Mouse (Mus musculus): ENCODE measurements at regions not wholly inside any gene's neighbourhood (a gene's known extent, or its start where the extent isn't known, plus 50 kb on each side); places are given as distances from the start of the nearest gene placed in this dataset.
"Not testable (repeated sequence)": the region's sequence is repeated elsewhere in the genome, so short reads cannot be mapped to it uniquely, and the experiment has no call there.

DNA sequence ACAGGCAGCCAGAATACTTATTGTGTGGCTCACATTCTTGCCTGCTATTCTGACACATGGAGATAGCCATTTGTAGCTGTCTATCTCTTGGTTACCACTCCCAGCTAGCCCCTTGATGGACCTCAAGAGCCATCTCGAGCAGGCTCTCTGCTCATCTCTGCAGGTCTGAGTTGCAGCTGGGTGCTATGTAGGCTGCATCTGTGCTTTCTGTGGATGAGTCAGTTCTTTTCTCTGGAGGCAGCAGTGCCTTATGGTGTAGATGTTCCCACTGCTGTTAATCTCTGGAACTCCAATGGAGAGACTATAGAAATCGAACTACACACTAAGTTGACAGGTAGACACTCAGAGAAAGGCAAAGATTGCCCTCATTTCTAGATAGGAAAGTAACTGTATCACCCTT lies 106.3 kb downstream of the AI429214 start:
- DNase-seq (ENCODE audit: extremely low read depth) = no peak
- H3K4me1 ChIP-seq (ENCODE audit: control insufficient read depth in 1 of 2, insufficient read depth in 2 of 2) = no peaks in the 10 kb centered on the region
- in situ Hi-C loops (cut with MboI; ENCODE audit: low pct_ligation_motif_present, low pct_unique_long_range_greater_than_20kb, low sequenced_read_pairs) (loop anchor here (25.0 kb wide), 1 partner anchor 262 kb away; no protein-coding TSS in a partner anchor), dilution Hi-C loops (cut with MboI; ENCODE audit: extremely low pct_ligation_motif_present, extremely low pct_unique_long_range_greater_than_20kb, low sequenced_read_pairs) (no loop called here)
- no peak overlapping the region for H3K9ac ChIP-seq (ENCODE audit: insufficient read depth, low read depth)
- no peaks in the 10 kb centered on the region for H3K27me3 ChIP-seq (replicated peaks)
- no peak for TF ChIP-seq ZMIZ1 (IDR thresholded peaks at IDR 0.05; ENCODE audit: low read depth, low read length)
- TF ChIP-seq GABPA (IDR thresholded peaks at IDR 0.05; ENCODE audit: insufficient replicate concordance, low read depth, low read length) = no peak
- no peak for TF ChIP-seq ZC3H11A (IDR thresholded peaks at IDR 0.05; ENCODE audit: low read depth, low read length)
- no peaks in the 10 kb centered on the region for H3K36me3 ChIP-seq (replicated peaks in 1 of 2; ENCODE audit: control insufficient read depth in 1 of 2, insufficient read depth in 1 of 2, low read length in 1 of 2)
- H3K79me2 ChIP-seq (replicated peaks; ENCODE audit: control insufficient read depth, extremely low read depth, insufficient read depth, poor library complexity, severe bottlenecking) = no peaks in the 10 kb centered on the region
- H3K27ac ChIP-seq (ENCODE audit: insufficient read depth, low read depth) = no peak overlapping the region
- H3K4me3 ChIP-seq (replicated peaks in 1 of 3; ENCODE audit: low read depth in 2 of 3, low read length in 2 of 3, poor library complexity in 1 of 3) = no peak overlapping the region
- peaks cover 27% of the 10 kb centered on the region for H3K9me3 ChIP-seq (replicated peaks; ENCODE audit: low read length)
- no peak overlapping the region for H3K4me2 ChIP-seq (ENCODE audit: insufficient read depth, low read depth, poor library complexity, severe bottlenecking)

- H3K4me2 ChIP-seq (ENCODE audit: insufficient read depth, low read depth, poor library complexity, severe bottlenecking); H3K4me3 ChIP-seq (replicated peaks in 1 of 3; ENCODE audit: low read depth in 2 of 3, low read length in 2 of 3, poor library complexity in 1 of 3); H3K27me3 ChIP-seq (replicated peaks); H3K4me1 ChIP-seq (ENCODE audit: control insufficient read depth in 1 of 2, insufficient read depth in 2 of 2); DNase-seq (ENCODE audit: extremely low read depth); H3K36me3 ChIP-seq (replicated peaks in 1 of 2; ENCODE audit: control insufficient read depth in 1 of 2, insufficient read depth in 1 of 2, low read length in 1 of 2); in situ Hi-C loops (cut with MboI; ENCODE audit: low pct_ligation_motif_present, low pct_unique_long_range_greater_than_20kb, low sequenced_read_pairs); H3K27ac ChIP-seq (ENCODE audit: insufficient read depth, low read depth); H3K9ac ChIP-seq (ENCODE audit: insufficient read depth, low read depth); dilution Hi-C loops (cut with MboI; ENCODE audit: extremely low pct_ligation_motif_present, extremely low pct_unique_long_range_greater_than_20kb, low sequenced_read_pairs); H3K79me2 ChIP-seq (replicated peaks; ENCODE audit: control insufficient read depth, extremely low read depth, insufficient read depth, poor library complexity, severe bottlenecking): not testable (repeated sequence)
- peaks cover 14% of the 10 kb centered on the region for H3K9me3 ChIP-seq (replicated peaks; ENCODE audit: low read length)
Observed at GRCm38 (mm10) chr8:37112386-37112785, 119.0 kb downstream of the AI429214 start.

GRCm38 (mm10) chr8:37125834-37126233 lies 132.4 kb downstream of the AI429214 start:
- no peak overlapping the region for H3K4me3 ChIP-seq (replicated peaks in 1 of 3; ENCODE audit: low read depth in 2 of 3, low read length in 2 of 3, poor library complexity in 1 of 3)
- no peaks in the 10 kb centered on the region for H3K79me2 ChIP-seq (replicated peaks; ENCODE audit: control insufficient read depth, extremely low read depth, insufficient read depth, poor library complexity, severe bottlenecking)
- no peaks in the 10 kb centered on the region for H3K36me3 ChIP-seq (replicated peaks in 1 of 2; ENCODE audit: control insufficient read depth in 1 of 2, insufficient read depth in 1 of 2, low read length in 1 of 2)
- dilution Hi-C loops (cut with MboI; ENCODE audit: extremely low pct_ligation_motif_present, extremely low pct_unique_long_range_greater_than_20kb, low sequenced_read_pairs) = no loop called here
- in situ Hi-C loops (cut with MboI; ENCODE audit: low pct_ligation_motif_present, low pct_unique_long_range_greater_than_20kb, low sequenced_read_pairs) = no loop called here
- no peak for TF ChIP-seq ZNF384 (IDR thresholded peaks at IDR 0.05; ENCODE audit: low read depth, low read length)
- no peak for TF ChIP-seq JUND (conservative IDR thresholded peaks at IDR 0.05; ENCODE audit: low read depth, low read length)
- no peak for TF ChIP-seq ELF1 (IDR thresholded peaks at IDR 0.05; ENCODE audit: low read depth, low read length)
- TF ChIP-seq TCF12 (IDR thresholded peaks at IDR 0.05; ENCODE audit: low read depth, low read length) = no peak
- TF ChIP-seq E2F4 (IDR thresholded peaks at IDR 0.05; ENCODE audit: insufficient replicate concordance, low read depth, low read length) = no peak
- TF ChIP-seq POLR2A (IDR thresholded peaks at IDR 0.05; ENCODE audit: low read depth, low read length) = no peak
- no peak for TF ChIP-seq ETS1 (conservative IDR thresholded peaks at IDR 0.05; ENCODE audit: low read depth, low read length)
- TF ChIP-seq MEF2A (IDR thresholded peaks at IDR 0.05; ENCODE audit: borderline replicate concordance, low read depth, low read length) = no peak
- no peak for TF ChIP-seq MXI1 (IDR thresholded peaks at IDR 0.05; ENCODE audit: low read depth, low read length)
- no peak for TF ChIP-seq ZC3H11A (IDR thresholded peaks at IDR 0.05; ENCODE audit: low read depth, low read length)
- no peak for TF ChIP-seq EP300 (IDR thresholded peaks at IDR 0.05; ENCODE audit: low read length)
- no peak for TF ChIP-seq NRF1 (IDR thresholded peaks at IDR 0.05; ENCODE audit: low read depth, low read length)
- no peak for TF ChIP-seq POLR2AphosphoS2 (IDR thresholded peaks at IDR 0.05; ENCODE audit: low read depth, low read length)
- TF ChIP-seq GABPA (IDR thresholded peaks at IDR 0.05; ENCODE audit: insufficient replicate concordance, low read depth, low read length) = no peak
- no peak for TF ChIP-seq BHLHE40 (IDR thresholded peaks at IDR 0.05; ENCODE audit: low read depth, low read length)
- H3K9me3 ChIP-seq (replicated peaks; ENCODE audit: low read length) = peaks cover 13% of the 10 kb centered on the region
- no peaks in the 10 kb centered on the region for H3K27me3 ChIP-seq (replicated peaks)
- no peak overlapping the region for H3K27ac ChIP-seq (ENCODE audit: insufficient read depth, low read depth)
- no peak overlapping the region for H3K4me2 ChIP-seq (ENCODE audit: insufficient read depth, low read depth, poor library complexity, severe bottlenecking)
- no peak overlapping the region for H3K9ac ChIP-seq (ENCODE audit: insufficient read depth, low read depth)
- H3K4me1 ChIP-seq (ENCODE audit: control insufficient read depth in 1 of 2, insufficient read depth in 2 of 2) = no peaks in the 10 kb centered on the region
- no peak for DNase-seq (ENCODE audit: extremely low read depth)
